Mouse (Mus musculus): Measurements from ENCODE around the gene Hist1h3f.

DNA sequence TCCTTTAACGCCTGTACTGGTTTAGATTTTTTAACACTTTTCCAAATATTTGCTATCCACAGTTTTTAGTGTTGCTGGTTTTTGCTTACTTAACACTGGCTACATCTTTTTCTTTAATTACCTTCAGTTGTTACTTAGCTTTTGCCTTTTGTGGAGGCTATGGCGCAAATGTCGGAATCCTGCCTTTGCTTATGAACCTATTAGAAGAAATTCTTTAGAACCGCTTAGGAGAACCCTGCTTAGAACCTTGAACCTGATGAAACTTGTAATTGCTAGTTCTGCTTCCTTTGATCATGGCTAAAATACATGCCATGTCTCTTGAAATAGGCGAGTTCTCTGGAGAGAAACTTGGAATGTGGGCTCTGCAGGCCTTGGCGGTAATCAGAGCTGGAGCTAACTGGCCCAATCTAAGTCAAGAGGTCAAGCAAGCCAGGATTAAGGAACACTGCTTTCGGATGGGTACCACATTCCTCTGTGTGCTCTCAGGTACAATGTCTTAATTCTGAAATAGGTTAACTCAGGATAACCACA lies 32.6 kb downstream of the Hist1h3f start:
- TF ChIP-seq POLR2A (IDR thresholded peaks at IDR 0.05; ENCODE audit: extremely low read depth, insufficient read depth, low read length): no peak
- TF ChIP-seq CTCF (IDR thresholded peaks at IDR 0.05; ENCODE audit: extremely low read depth, insufficient read depth, low read length): no peak

Measured in cortical plate, adult 2 months (tissue).